Mouse (Mus musculus): ENCODE results near the gene Apol8. TPM values are rescaled to one million over a fixed set of nuclear protein-coding genes. Genes with fewer than 3 reads are reported as not detected.
"Not testable (repeated sequence)": the region's sequence is repeated elsewhere in the genome, so short reads cannot be mapped to it uniquely, and the experiment has no call there.

The Apol8 gene
- polyA plus RNA-seq, 1 experiment: 0.46 TPM

GRCm38 (mm10) chr15:77698656-77699055 lies 58.1 kb downstream of the Apol8 start, which contains the start of gene Apol7e:
Gene Apol7e, plus strand, starts transcription at chr15:77698857.
- H3K79me2 ChIP-seq (ENCODE audit: control insufficient read depth, insufficient read depth); H3K36me3 ChIP-seq (ENCODE audit: control insufficient read depth, insufficient read depth); H3K79me3 ChIP-seq (ENCODE audit: low read depth); H3K4me3 ChIP-seq (ENCODE audit: insufficient read depth, poor library complexity, severe bottlenecking); H3ac ChIP-seq (ENCODE audit: control insufficient read depth, insufficient read length, low read depth); H3K27me3 ChIP-seq (ENCODE audit: control insufficient read depth, insufficient read depth, insufficient read length): not testable (repeated sequence)

Other genes starting within 250 kb of the Apol8 start
- gene Apol11a, start 248.7 kb downstream of the Apol8 start, polyA plus RNA-seq (2012; fragmentation: generic; extraction: Trizol): 0.25 TPM
- gene Apol7c, start 223.7 kb downstream of the Apol8 start, polyA plus RNA-seq (2012; fragmentation: generic; extraction: Trizol): not detected
- not detected for gene 1700025B11Rik, start 195.1 kb downstream of the Apol8 start, polyA plus RNA-seq (2012; fragmentation: generic; extraction: Trizol)
- 7.6 TPM for gene Apol10b, start 160.9 kb downstream of the Apol8 start, polyA plus RNA-seq (2012; fragmentation: generic; extraction: Trizol)
- not detected for gene Gm36245, start 157.7 kb downstream of the Apol8 start, polyA plus RNA-seq (2012; fragmentation: generic; extraction: Trizol)
- 0.02 TPM for gene Apol11b, start 113.7 kb downstream of the Apol8 start, polyA plus RNA-seq (2012; fragmentation: generic; extraction: Trizol)
- not detected for gene Apol7e, start 58.1 kb downstream of the Apol8 start, polyA plus RNA-seq (2012; fragmentation: generic; extraction: Trizol)
- 49.1 TPM for gene Apol9b, start 28.0 kb downstream of the Apol8 start, polyA plus RNA-seq (2012; fragmentation: generic; extraction: Trizol)
- 580 TPM for gene Myh9, start 85.2 kb upstream of the Apol8 start, polyA plus RNA-seq (2012; fragmentation: generic; extraction: Trizol)
- gene Txn2, start 172.0 kb upstream of the Apol8 start, polyA plus RNA-seq (2012; fragmentation: generic; extraction: Trizol): 371 TPM
- 7.3 TPM for gene Foxred2, start 199.7 kb upstream of the Apol8 start, polyA plus RNA-seq (2012; fragmentation: generic; extraction: Trizol)
- gene Eif3d, start 213.8 kb upstream of the Apol8 start, polyA plus RNA-seq (2012; fragmentation: generic; extraction: Trizol): 428 TPM